Mouse (Mus musculus) intestine, postnatal 0 days (tissue): ENCODE data around the gene Htra3. TPM values are rescaled to one million over a fixed set of nuclear protein-coding genes. Genes with fewer than 3 reads are reported as not detected.
A peak's percentile ranks its signal among the peaks of the same experiment; 100 is the strongest.

Experiments used
- ATAC-seq: fragments of 200-750 bp; cut with Nextera tagmentation; 2 replicates; pipeline ENCODE4 v1.8.0; 2017; ENCODE audit warnings: mild to moderate bottlenecking, moderate TSS enrichment, moderate library complexity
- H3K27ac ChIP-seq: fragments of 300-500 bp; sonication (generic); 2 replicates; pipeline ENCODE4 v1.5.1; 2014; ENCODE audit warnings: mild to moderate bottlenecking, low read depth, low read length, moderate library complexity
- H3K27me3 ChIP-seq: fragments of 300-500 bp; sonication (generic); replicated peaks from 2 replicates; pipeline ENCODE4 v1.6.1; 2014; ENCODE audit warnings: low read length, mixed read lengths; ENCODE audit not compliant: control insufficient read depth, insufficient read depth
- H3K36me3 ChIP-seq: fragments of 300-500 bp; sonication (generic); 2 replicates; pipeline ENCODE4 v1.6.1; 2014; ENCODE audit warnings: mild to moderate bottlenecking, moderate library complexity; ENCODE audit not compliant: control insufficient read depth, insufficient read depth
- H3K4me1 ChIP-seq: fragments of 300-500 bp; sonication (generic); replicated peaks from 2 replicates; pipeline ENCODE4 v1.6.1; 2014; ENCODE audit warnings: antibody characterized with exemption, low read length, mixed read lengths; ENCODE audit not compliant: control insufficient read depth, insufficient read depth
- H3K4me2 ChIP-seq: fragments of 300-500 bp; sonication (generic); replicated peaks from 2 replicates; pipeline ENCODE4 v1.6.1; 2014; ENCODE audit warnings: low read depth, mild to moderate bottlenecking, moderate library complexity
- H3K4me3 ChIP-seq: fragments of 300-500 bp; sonication (generic); 2 replicates; pipeline ENCODE4 v1.5.1; 2014; ENCODE audit warnings: low read depth, low read length
- H3K9ac ChIP-seq: fragments of 300-500 bp; sonication (generic); 2 replicates; pipeline ENCODE4 v1.6.1; 2014; ENCODE audit warnings: mild to moderate bottlenecking, low read depth, low read length
- H3K9me3 ChIP-seq: fragments of 300-500 bp; sonication (generic); 2 replicates; pipeline ENCODE4 v1.6.1; 2016; ENCODE audit warnings: mixed run types; ENCODE audit not compliant: control insufficient read depth
- CTCF ChIP-seq: sonication (generic); IDR thresholded peaks from 2 replicates; pipeline ENCODE4 v1.5.1; 2016; ENCODE audit warnings: low read depth, mild to moderate bottlenecking, control low read depth, antibody characterized with exemption, moderate library complexity
- WGBS: fragments of 180-500 bp; shearing (Covaris S2); extraction: QIAGEN DNeasy Blood & Tissue Kit; methylation state at CpG from one replicate; pipeline ENCODE4 v1.1.7; 2014; 5-methylcytosine and 5-hydroxymethylcytosine counted together
- polyA plus RNA-seq: library from polyadenylated mRNA; unstranded; fragments of >200 nt; fragmentation: Nextera tagmentation; extraction: Ambion mirVana; gene quantifications from 2 replicates; pipeline ENCODE4 v1.2.1, GENCODE M21; 2015

Gene Htra3
- polyA plus RNA-seq, 1 experiment from 2014 or later: 25.5 TPM

- no peak for ATAC-seq
- 73% methylated on average over 4 of the region's 4 CpGs for whole genome bisulfite sequencing
- H3K27ac ChIP-seq: no peak overlapping the region
- H3K27me3 ChIP-seq: no peaks in the 10 kb centered on the region
- H3K4me3 ChIP-seq: no peak overlapping the region
- peaks cover 70% of the 10 kb centered on the region for H3K36me3 ChIP-seq
- TF ChIP-seq CTCF: no peak
- H3K9ac ChIP-seq: no peak overlapping the region
- H3K4me1 ChIP-seq: no peaks in the 10 kb centered on the region
- no peaks in the 10 kb centered on the region for H3K9me3 ChIP-seq
- no peak overlapping the region for H3K4me2 ChIP-seq
Observed at GRCm38 (mm10) chr5:35702582-35703140, 23.1 kb upstream of the Htra3 start.

- ATAC-seq: no peak
- H3K4me3 ChIP-seq: no peak overlapping the region
- no peaks in the 10 kb centered on the region for H3K27me3 ChIP-seq
- H3K4me1 ChIP-seq: no peaks in the 10 kb centered on the region
- no peaks in the 10 kb centered on the region for H3K9me3 ChIP-seq
- no peak overlapping the region for H3K4me2 ChIP-seq
- H3K27ac ChIP-seq: no peak overlapping the region
- H3K9ac ChIP-seq: no peak overlapping the region
- peak; percentile 94 for TF ChIP-seq CTCF
- peaks cover 65% of the 10 kb centered on the region for H3K36me3 ChIP-seq
- 34% methylated on average over 6 of the region's 6 CpGs for WGBS
Observed at GRCm38 (mm10) chr5:35701042-35701441, 21.5 kb upstream of the Htra3 start.

GRCm38 (mm10) chr5:35695815-35696214 lies 16.2 kb upstream of the Htra3 start:
- Histone ChIP-seq H3K27ac (no peak overlapping the region), H3K9ac (no peak overlapping the region), H3K4me1 (no peaks in the 10 kb centered on the region), H3K4me3 (no peak overlapping the region), H3K27me3 (no peaks in the 10 kb centered on the region; the same call in 1 of the 2 replicates), H3K9me3 (no peaks in the 10 kb centered on the region), H3K36me3 (peaks cover 33% of the 10 kb centered on the region; the same call in 1 of the 2 replicates), H3K4me2 (no peak overlapping the region)
- ATAC-seq: no peak
- WGBS: 34% methylated on average over 5 of the region's 5 CpGs
- peak; percentile 66 for TF ChIP-seq CTCF

- no peak for TF ChIP-seq CTCF
- WGBS: 75% methylated on average over 4 of the region's 4 CpGs
Observed at GRCm38 (mm10) chr5:35693638-35694037, 14.1 kb upstream of the Htra3 start.

GRCm38 (mm10) chr5:35691246-35691645 lies 11.7 kb upstream of the Htra3 start:
- no peaks in the 10 kb centered on the region for H3K36me3 ChIP-seq
- no peaks in the 10 kb centered on the region; the same call in 1 of the 2 replicates for H3K27me3 ChIP-seq
- no peak for TF ChIP-seq CTCF
- H3K9ac ChIP-seq: no peak overlapping the region
- no peak overlapping the region for H3K4me2 ChIP-seq
- H3K9me3 ChIP-seq: no peaks in the 10 kb centered on the region
- no peak overlapping the region for H3K27ac ChIP-seq
- WGBS: 26% methylated on average over 11 of the region's 11 CpGs
- no peaks in the 10 kb centered on the region for H3K4me1 ChIP-seq
- no peak overlapping the region for H3K4me3 ChIP-seq
- ATAC-seq: no peak

More at GRCm38 (mm10) chr5:35693638-35694037, 14.1 kb upstream of the Htra3 start:
- H3K27me3 ChIP-seq: no peaks in the 10 kb centered on the region; the same call in 1 of the 2 replicates
- H3K36me3 ChIP-seq: peaks cover 11% of the 10 kb centered on the region; the same call in 1 of the 2 replicates
- no peak overlapping the region for H3K4me3 ChIP-seq
- H3K27ac ChIP-seq: no peak overlapping the region
- no peak overlapping the region for H3K4me2 ChIP-seq
- no peaks in the 10 kb centered on the region for H3K4me1 ChIP-seq
- H3K9ac ChIP-seq: no peak overlapping the region
- H3K9me3 ChIP-seq: no peaks in the 10 kb centered on the region
- ATAC-seq: no peak

GRCm38 (mm10) chr5:35690485-35691165 lies 11.0 kb upstream of the Htra3 start:
- H3K4me3 ChIP-seq: no peak overlapping the region
- 80% methylated on average over 8 of the region's 8 CpGs for WGBS
- H3K27ac ChIP-seq: no peak overlapping the region

More at GRCm38 (mm10) chr5:35690485-35691165, 11.0 kb upstream of the Htra3 start:
- no peak overlapping the region for H3K4me2 ChIP-seq
- H3K4me1 ChIP-seq: no peaks in the 10 kb centered on the region
- H3K27me3 ChIP-seq: no peaks in the 10 kb centered on the region; the same call in 1 of the 2 replicates
- no peaks in the 10 kb centered on the region for H3K9me3 ChIP-seq
- no peaks in the 10 kb centered on the region for H3K36me3 ChIP-seq
- no peak for TF ChIP-seq CTCF
- no peak overlapping the region for H3K9ac ChIP-seq
- no peak for ATAC-seq
